Mouse (Mus musculus) urinary bladder, postnatal 14 days (tissue): ENCODE measurements around the gene Mr1.
A peak's percentile ranks its signal among the peaks of the same experiment; 100 is the strongest.

Source experiments
- DNase-seq: peaks from one replicate; pipeline ENCODE4 v3.0.0; 2021; ENCODE audit warnings: low spot score

Gene Mr1

GRCm38 (mm10) chr1:155093971-155094707 lies 52.5 kb downstream of the Mr1 start:
- DNase-seq, result no peak

GRCm38 (mm10) chr1:155093145-155093791 lies 53.3 kb downstream of the Mr1 start:
- DNase-seq, result peak; percentile 83

GRCm38 (mm10) chr1:155091842-155092800 lies 54.5 kb downstream of the Mr1 start:
- DNase-seq, result peak; percentile 59

- no peak for DNase-seq
Observed at GRCm38 (mm10) chr1:155091374-155091841, 55.2 kb downstream of the Mr1 start.

- no peak for DNase-seq
Observed at GRCm38 (mm10) chr1:155090736-155091135, 55.9 kb downstream of the Mr1 start.

GRCm38 (mm10) chr1:155090327-155090726 lies 56.3 kb downstream of the Mr1 start:
- no peak for DNase-seq

GRCm38 (mm10) chr1:155088847-155089603 lies 57.6 kb downstream of the Mr1 start:
- peak; percentile 50 for DNase-seq

GRCm38 (mm10) chr1:155088046-155088445 lies 58.6 kb downstream of the Mr1 start:
- DNase-seq, result no peak

GRCm38 (mm10) chr1:155086893-155087292 lies 59.7 kb downstream of the Mr1 start:
- DNase-seq, result no peak

- DNase-seq, result no peak
Observed at GRCm38 (mm10) chr1:155086416-155086815, 60.2 kb downstream of the Mr1 start.

GRCm38 (mm10) chr1:155084839-155085238 lies 61.8 kb downstream of the Mr1 start:
- no peak for DNase-seq

GRCm38 (mm10) chr1:155083271-155084265 lies 63.0 kb downstream of the Mr1 start:
- DNase-seq, result peak; percentile 93

- peak; percentile 49 for DNase-seq
Observed at GRCm38 (mm10) chr1:155082965-155083268, 63.7 kb downstream of the Mr1 start.

- no peak for DNase-seq
Observed at GRCm38 (mm10) chr1:155082158-155082964, 64.3 kb downstream of the Mr1 start.

GRCm38 (mm10) chr1:155077675-155078074 lies 68.9 kb downstream of the Mr1 start:
- no peak for DNase-seq
